Mouse (Mus musculus) G1E (cell line): ENCODE results near the gene Igfbp1.

Experiments used
- CTCF ChIP-seq: IDR thresholded peaks from 2 replicates; pipeline ENCODE4 v1.5.1; 2012; ENCODE audit warnings: low read depth, low read length, inconsistent platforms, mixed read lengths
- GATA1 ChIP-seq: IDR thresholded peaks from 2 replicates; pipeline ENCODE4 v1.6.1; 2012; ENCODE audit warnings: borderline replicate concordance, low read length, inconsistent platforms, mixed read lengths
- GATA2 ChIP-seq: IDR thresholded peaks from 2 replicates; pipeline ENCODE4 v1.6.1; 2012; ENCODE audit warnings: low read depth, low read length, inconsistent platforms, borderline replicate concordance
- POLR2AphosphoS5 ChIP-seq: IDR thresholded peaks from 2 replicates; pipeline ENCODE4 v1.6.1; 2012; ENCODE audit warnings: low read depth, low read length, inconsistent platforms; ENCODE audit not compliant: insufficient replicate concordance
- TAL1 ChIP-seq: conservative IDR thresholded peaks from 2 replicates; pipeline ENCODE4 v1.6.1; 2012; ENCODE audit warnings: low read depth, low read length, inconsistent platforms, mixed read lengths

DNA sequence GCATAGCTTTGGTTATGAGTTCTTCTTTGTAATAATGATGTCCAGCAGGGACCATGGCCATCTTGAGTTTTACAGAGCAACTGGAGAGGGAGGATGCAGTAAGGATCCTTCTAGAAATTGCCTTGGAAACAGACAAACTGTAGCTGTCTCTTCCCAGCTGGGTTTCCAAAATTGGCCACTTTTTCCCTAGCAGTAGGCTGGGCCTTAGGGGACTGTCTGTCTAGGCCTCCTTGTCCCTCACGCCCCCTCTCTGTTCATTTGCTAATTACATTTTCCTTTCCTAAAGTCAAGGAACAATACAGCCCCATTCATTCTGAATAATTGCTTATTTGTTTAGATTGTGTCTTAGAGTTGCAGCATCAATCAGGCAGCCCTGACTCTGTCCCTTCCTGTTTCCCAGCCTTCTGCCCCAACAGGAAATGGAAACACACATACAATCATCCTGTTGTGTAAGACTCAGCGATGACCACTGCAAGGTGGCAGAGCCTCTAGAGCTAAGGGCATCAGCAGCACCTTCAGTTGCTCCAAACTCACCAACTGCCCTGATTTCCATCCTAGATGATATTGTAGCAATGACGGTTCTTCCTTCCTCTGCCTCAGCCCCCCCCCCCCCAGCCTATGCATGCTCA is 37.5 kb downstream of the Igfbp1 start:
- TF ChIP-seq CTCF, result no peak
- TF ChIP-seq TAL1, result no peak
- TF ChIP-seq GATA2, result no peak
- TF ChIP-seq GATA1, result no peak
- no peak for TF ChIP-seq POLR2AphosphoS5
